Mouse (Mus musculus) erythroid progenitor cell, adult 5-6 weeks (primary cell): ENCODE measurements at regions not wholly inside any gene's neighbourhood (a gene's known extent, or its start where the extent isn't known, plus 50 kb on each side); places are given as distances from the start of the nearest gene placed in this dataset.

Experiments
- ATAC-seq: replicated peaks from 2 replicates; pipeline ENCODE4 v1.8.0; 2016; ENCODE audit warnings: moderate number of reproducible peaks, mild to moderate bottlenecking, moderate TSS enrichment, inconsistent platforms; ENCODE audit not compliant: poor library complexity, low FRiP score, severe bottlenecking

GRCm38 (mm10) chr3:14381421-14381992 is 99.0 kb upstream of the Slc7a12 start:
- peak; percentile 42; the same call in 1 of the 2 replicates for ATAC-seq

GRCm38 (mm10) chr3:14390656-14391055 is 89.8 kb upstream of the Slc7a12 start:
- ATAC-seq = no peak

- ATAC-seq = no peak
Observed at GRCm38 (mm10) chr3:14398676-14399075, 81.8 kb upstream of the Slc7a12 start.

- ATAC-seq = no peak
Observed at GRCm38 (mm10) chr3:14408435-14409125, 71.9 kb upstream of the Slc7a12 start.
